Mouse (Mus musculus): ENCODE data around the gene Zfp579. TPM values are rescaled to one million over a fixed set of nuclear protein-coding genes. Genes with fewer than 3 reads are reported as not detected.
A peak's percentile ranks its signal among the peaks of the same experiment; 100 is the strongest.

Zfp579 gene
- polyA plus RNA-seq, 1 experiment: 16.3 TPM

- H3K4me3 ChIP-seq: no peak overlapping the region
- no peaks in the 10 kb centered on the region for H3K27me3 ChIP-seq (ENCODE audit: control insufficient read depth, insufficient read depth, insufficient read length)
- TF ChIP-seq REST (IDR thresholded peaks at IDR 0.05; ENCODE audit: insufficient read depth, insufficient read length): no peak
- TF ChIP-seq MYOG (IDR thresholded peaks at IDR 0.05; ENCODE audit: control insufficient read depth in 1 of 3, insufficient read depth in 1 of 3, insufficient read length in 2 of 3, low read depth in 2 of 3): no peak
- TF ChIP-seq CEBPB (IDR thresholded peaks at IDR 0.05; ENCODE audit: insufficient read depth, poor library complexity, severe bottlenecking): no peak
- no peak for TF ChIP-seq MYOD1 (IDR thresholded peaks at IDR 0.05; ENCODE audit: control insufficient read depth in 1 of 3, insufficient read length in 2 of 3, low read depth in 2 of 3)
- TF ChIP-seq MAX (IDR thresholded peaks at IDR 0.05; ENCODE audit: low read depth): no peak
- no peak for TF ChIP-seq USF1 (IDR thresholded peaks at IDR 0.05; ENCODE audit: low read depth)
- no peak for TF ChIP-seq POLR2A (IDR thresholded peaks at IDR 0.05; ENCODE audit: insufficient read length, low read depth)
- TF ChIP-seq POLR2AphosphoS2 (IDR thresholded peaks at IDR 0.05; ENCODE audit: insufficient read length, low read depth): no peak
- no peak for TF ChIP-seq TCF12 (IDR thresholded peaks at IDR 0.05; ENCODE audit: insufficient read depth, poor library complexity, severe bottlenecking)
- TF ChIP-seq SRF (IDR thresholded peaks at IDR 0.05; ENCODE audit: control insufficient read depth, insufficient read length, low read depth): no peak
- no peak for TF ChIP-seq TCF3 (IDR thresholded peaks at IDR 0.05; ENCODE audit: insufficient read length, low read depth)
- TF ChIP-seq E2F4 (IDR thresholded peaks at IDR 0.05; ENCODE audit: insufficient read depth): no peak
- no peaks in the 10 kb centered on the region for H3K79me2 ChIP-seq (ENCODE audit: control insufficient read depth, insufficient read depth)
- H3K4me2 ChIP-seq (ENCODE audit: low read depth): no peak overlapping the region
- H3K36me3 ChIP-seq (ENCODE audit: control insufficient read depth, insufficient read depth): no peaks in the 10 kb centered on the region
- H3ac ChIP-seq (ENCODE audit: control insufficient read depth, insufficient read length): no peak overlapping the region
Observed at GRCm38 (mm10) chr7:4940068-4940479, 55.9 kb downstream of the Zfp579 start.

- H3ac ChIP-seq (ENCODE audit: control insufficient read depth, insufficient read length): no peak overlapping the region
- H3K4me2 ChIP-seq (ENCODE audit: low read depth): no peak overlapping the region
- H3K36me3 ChIP-seq (ENCODE audit: control insufficient read depth, insufficient read depth): no peaks in the 10 kb centered on the region
- H3K4me3 ChIP-seq: no peak overlapping the region
- no peaks in the 10 kb centered on the region for H3K79me2 ChIP-seq (ENCODE audit: control insufficient read depth, insufficient read depth)
- no peaks in the 10 kb centered on the region for H3K27me3 ChIP-seq (ENCODE audit: control insufficient read depth, insufficient read depth, insufficient read length)
- TF ChIP-seq REST (IDR thresholded peaks at IDR 0.05; ENCODE audit: insufficient read depth, insufficient read length) (no peak), POLR2AphosphoS2 (IDR thresholded peaks at IDR 0.05; ENCODE audit: insufficient read length, low read depth) (no peak), CEBPB (IDR thresholded peaks at IDR 0.05; ENCODE audit: insufficient read depth, poor library complexity, severe bottlenecking) (no peak), POLR2A (IDR thresholded peaks at IDR 0.05; ENCODE audit: insufficient read length, low read depth) (no peak), TCF3 (IDR thresholded peaks at IDR 0.05; ENCODE audit: insufficient read length, low read depth) (no peak), MYOD1 (IDR thresholded peaks at IDR 0.05; ENCODE audit: control insufficient read depth in 1 of 3, insufficient read length in 2 of 3, low read depth in 2 of 3) (no peak), TCF12 (IDR thresholded peaks at IDR 0.05; ENCODE audit: insufficient read depth, poor library complexity, severe bottlenecking) (no peak), SRF (IDR thresholded peaks at IDR 0.05; ENCODE audit: control insufficient read depth, insufficient read length, low read depth) (no peak), E2F4 (IDR thresholded peaks at IDR 0.05; ENCODE audit: insufficient read depth) (no peak), USF1 (IDR thresholded peaks at IDR 0.05; ENCODE audit: low read depth) (no peak), MAX (IDR thresholded peaks at IDR 0.05; ENCODE audit: low read depth) (no peak), MYOG (IDR thresholded peaks at IDR 0.05; ENCODE audit: control insufficient read depth in 1 of 3, insufficient read depth in 1 of 3, insufficient read length in 2 of 3, low read depth in 2 of 3) (no peak)
Observed at GRCm38 (mm10) chr7:4938456-4938855, 57.5 kb downstream of the Zfp579 start.

- TF ChIP-seq E2F4 (IDR thresholded peaks at IDR 0.05; ENCODE audit: insufficient read depth) (no peak), POLR2A (IDR thresholded peaks at IDR 0.05; ENCODE audit: insufficient read length, low read depth) (no peak), SRF (IDR thresholded peaks at IDR 0.05; ENCODE audit: control insufficient read depth, insufficient read length, low read depth) (no peak), USF1 (IDR thresholded peaks at IDR 0.05; ENCODE audit: low read depth) (no peak), TCF3 (IDR thresholded peaks at IDR 0.05; ENCODE audit: insufficient read length, low read depth) (no peak), MYOD1 (IDR thresholded peaks at IDR 0.05; ENCODE audit: control insufficient read depth in 1 of 3, insufficient read length in 2 of 3, low read depth in 2 of 3) (no peak), POLR2AphosphoS2 (IDR thresholded peaks at IDR 0.05; ENCODE audit: insufficient read length, low read depth) (no peak), TCF12 (IDR thresholded peaks at IDR 0.05; ENCODE audit: insufficient read depth, poor library complexity, severe bottlenecking) (no peak)
- Histone ChIP-seq H3K36me3 (ENCODE audit: control insufficient read depth, insufficient read depth) (no peaks in the 10 kb centered on the region), H3K4me3 (no peak overlapping the region), H3K4me2 (ENCODE audit: low read depth) (no peak overlapping the region), H3K27me3 (ENCODE audit: control insufficient read depth, insufficient read depth, insufficient read length) (no peaks in the 10 kb centered on the region), H3K79me2 (ENCODE audit: control insufficient read depth, insufficient read depth) (no peaks in the 10 kb centered on the region), H3ac (ENCODE audit: control insufficient read depth, insufficient read length) (no peak overlapping the region)
Observed at GRCm38 (mm10) chr7:4937392-4937791, 58.6 kb downstream of the Zfp579 start.

GRCm38 (mm10) chr7:4936832-4937231 lies 59.1 kb downstream of the Zfp579 start:
- peak in 1 of 3 experiments; percentile 20 for TF ChIP-seq MYOD1 (IDR thresholded peaks at IDR 0.05; ENCODE audit: control insufficient read depth in 1 of 3, insufficient read length in 2 of 3, low read depth in 2 of 3)
- TF ChIP-seq CEBPB (IDR thresholded peaks at IDR 0.05; ENCODE audit: insufficient read depth, poor library complexity, severe bottlenecking): no peak
- TF ChIP-seq MYOG (IDR thresholded peaks at IDR 0.05; ENCODE audit: control insufficient read depth in 1 of 3, insufficient read depth in 1 of 3, insufficient read length in 2 of 3, low read depth in 2 of 3): peak in 1 of 3 experiments; percentile 5
- Histone ChIP-seq H3K4me2 (ENCODE audit: low read depth) (no peak overlapping the region), H3K27me3 (ENCODE audit: control insufficient read depth, insufficient read depth, insufficient read length) (no peaks in the 10 kb centered on the region), H3ac (ENCODE audit: control insufficient read depth, insufficient read length) (no peak overlapping the region), H3K36me3 (ENCODE audit: control insufficient read depth, insufficient read depth) (no peaks in the 10 kb centered on the region), H3K79me2 (ENCODE audit: control insufficient read depth, insufficient read depth) (no peaks in the 10 kb centered on the region), H3K4me3 (no peak overlapping the region)

GRCm38 (mm10) chr7:4934160-4934914 lies 61.6 kb downstream of the Zfp579 start:
- Histone ChIP-seq H3K79me2 (ENCODE audit: control insufficient read depth, insufficient read depth) (no peaks in the 10 kb centered on the region), H3K27me3 (ENCODE audit: control insufficient read depth, insufficient read depth, insufficient read length) (no peaks in the 10 kb centered on the region), H3K4me3 (no peak overlapping the region), H3K36me3 (ENCODE audit: control insufficient read depth, insufficient read depth) (no peaks in the 10 kb centered on the region), H3ac (ENCODE audit: control insufficient read depth, insufficient read length) (no peak overlapping the region), H3K4me2 (ENCODE audit: low read depth) (no peak overlapping the region)
- TF ChIP-seq POLR2AphosphoS2 (IDR thresholded peaks at IDR 0.05; ENCODE audit: insufficient read length, low read depth) (no peak), E2F4 (IDR thresholded peaks at IDR 0.05; ENCODE audit: insufficient read depth) (no peak), USF1 (IDR thresholded peaks at IDR 0.05; ENCODE audit: low read depth) (no peak), SRF (IDR thresholded peaks at IDR 0.05; ENCODE audit: control insufficient read depth, insufficient read length, low read depth) (no peak), MYOG (IDR thresholded peaks at IDR 0.05; ENCODE audit: control insufficient read depth in 1 of 3, insufficient read depth in 1 of 3, insufficient read length in 2 of 3, low read depth in 2 of 3) (no peak), MYOD1 (IDR thresholded peaks at IDR 0.05; ENCODE audit: control insufficient read depth in 1 of 3, insufficient read length in 2 of 3, low read depth in 2 of 3) (no peak), REST (IDR thresholded peaks at IDR 0.05; ENCODE audit: insufficient read depth, insufficient read length) (no peak), CEBPB (IDR thresholded peaks at IDR 0.05; ENCODE audit: insufficient read depth, poor library complexity, severe bottlenecking) (no peak), POLR2A (IDR thresholded peaks at IDR 0.05; ENCODE audit: insufficient read length, low read depth) (no peak), TCF3 (IDR thresholded peaks at IDR 0.05; ENCODE audit: insufficient read length, low read depth) (no peak), TCF12 (IDR thresholded peaks at IDR 0.05; ENCODE audit: insufficient read depth, poor library complexity, severe bottlenecking) (no peak), MAX (IDR thresholded peaks at IDR 0.05; ENCODE audit: low read depth) (no peak)
